Mouse (Mus musculus) limb, embryonic 12.5 days (tissue): ENCODE results near the gene Gm4969. TPM values are rescaled to one million over a fixed set of nuclear protein-coding genes. Genes with fewer than 3 reads are reported as not detected.

ENCODE experiments used
- ATAC-seq: fragments of 200-750 bp; cut with Nextera tagmentation; 2 replicates; pipeline ENCODE4 v1.8.0; 2017; ENCODE audit warnings: low read depth, moderate TSS enrichment; ENCODE audit not compliant: insufficient number of reproducible peaks, insufficient read depth, low FRiP score, low TSS enrichment
- H3K27ac ChIP-seq: fragments of 300-500 bp; sonication (generic); 2 replicates; pipeline ENCODE4 v1.5.1; 2016; ENCODE audit warnings: mild to moderate bottlenecking, moderate library complexity
- H3K27me3 ChIP-seq: fragments of 300-500 bp; sonication (generic); 2 replicates; pipeline ENCODE4 v1.6.1; 2016; ENCODE audit warnings: mild to moderate bottlenecking, moderate library complexity
- H3K36me3 ChIP-seq: fragments of 300-500 bp; sonication (generic); 2 replicates; pipeline ENCODE4 v1.6.1; 2016; ENCODE audit warnings: mild to moderate bottlenecking, moderate library complexity
- H3K4me1 ChIP-seq: fragments of 300-500 bp; sonication (generic); replicated peaks from 2 replicates; pipeline ENCODE4 v1.6.1; 2016
- H3K4me2 ChIP-seq: fragments of 300-500 bp; sonication (generic); 2 replicates; pipeline ENCODE4 v1.6.1; 2016; ENCODE audit warnings: mild to moderate bottlenecking, moderate library complexity
- H3K4me3 ChIP-seq: fragments of 300-500 bp; sonication (generic); replicated peaks from 2 replicates; pipeline ENCODE4 v1.5.1; 2016; ENCODE audit warnings: mild to moderate bottlenecking
- H3K9ac ChIP-seq: fragments of 300-500 bp; sonication (generic); replicated peaks from 2 replicates; pipeline ENCODE4 v1.6.1; 2016; ENCODE audit warnings: mild to moderate bottlenecking, moderate library complexity
- H3K9me3 ChIP-seq: fragments of 300-500 bp; sonication (generic); 2 replicates; pipeline ENCODE4 v1.6.1; 2016; ENCODE audit warnings: mild to moderate bottlenecking, moderate library complexity
- WGBS: fragments of 180-500 bp; shearing (Covaris S2); methylation state at CpG from one replicate; pipeline ENCODE4 v1.1.7; 2016; 5-methylcytosine and 5-hydroxymethylcytosine counted together
- polyA plus RNA-seq: library from polyadenylated mRNA; unstranded; fragments of >200 nt; fragmentation: Nextera tagmentation; extraction: Ambion mirVana; gene quantifications from 2 replicates; pipeline ENCODE4 v1.2.1, GENCODE M21; 2016

Gm4969 gene
- polyA plus RNA-seq, 1 experiment from 2014 or later: 3.3 TPM

DNA sequence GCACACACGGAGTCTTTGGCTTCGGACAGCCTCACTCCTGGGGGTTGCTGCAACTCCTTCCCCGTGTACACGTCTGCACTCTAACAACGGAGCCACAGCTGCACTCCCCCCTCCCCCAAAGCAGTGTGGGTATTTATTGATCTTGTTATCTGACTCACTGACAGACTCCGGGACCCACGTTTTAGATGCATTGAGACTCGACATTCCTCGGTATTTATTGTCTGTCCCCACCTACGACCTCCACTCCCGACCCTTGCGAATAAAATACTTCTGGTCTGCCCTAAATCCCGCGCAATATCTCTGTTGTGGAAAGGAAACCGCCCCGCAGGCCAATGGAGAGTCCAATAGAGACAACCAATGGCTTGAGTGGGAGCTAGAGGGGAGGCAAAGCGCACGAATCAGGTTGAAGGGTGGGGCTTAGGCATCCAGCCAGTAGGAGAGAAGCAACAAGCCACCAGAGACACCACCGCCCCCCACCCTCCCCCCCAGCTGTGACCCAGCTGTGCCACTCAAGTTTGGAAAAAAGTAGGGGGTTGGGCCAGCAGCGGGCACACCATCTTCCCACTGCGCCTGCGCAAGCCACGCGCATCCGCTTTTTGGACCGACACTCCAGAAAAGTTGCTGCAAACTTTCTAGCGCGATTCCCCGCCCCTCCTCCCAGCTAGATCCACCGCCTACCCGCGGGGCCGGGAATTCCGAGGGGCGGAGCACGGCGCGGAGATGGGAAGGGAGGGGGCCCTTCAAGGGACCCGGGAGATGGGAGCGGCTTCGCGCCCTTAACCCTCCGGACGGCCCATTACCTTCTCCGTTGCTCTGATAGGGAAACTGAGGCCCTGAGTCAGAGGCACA, 24.4 kb downstream of the Gm4969 start:
- H3K36me3 ChIP-seq: peaks cover 39% of the 10 kb centered on the region
- H3K4me2 ChIP-seq: peak overlapping the region; percentile 92
- under 1% methylated on average over 45 of the region's 45 CpGs for WGBS
- H3K4me3 ChIP-seq: peak overlapping the region; percentile 85
- peaks cover 18% of the 10 kb centered on the region for H3K27me3 ChIP-seq
- ATAC-seq: peak; percentile 86
- H3K9ac ChIP-seq: peak overlapping the region; percentile 94
- H3K9me3 ChIP-seq: no peaks in the 10 kb centered on the region
- H3K27ac ChIP-seq: peak overlapping the region; percentile 98
- peaks cover 46% of the 10 kb centered on the region for H3K4me1 ChIP-seq

DNA sequence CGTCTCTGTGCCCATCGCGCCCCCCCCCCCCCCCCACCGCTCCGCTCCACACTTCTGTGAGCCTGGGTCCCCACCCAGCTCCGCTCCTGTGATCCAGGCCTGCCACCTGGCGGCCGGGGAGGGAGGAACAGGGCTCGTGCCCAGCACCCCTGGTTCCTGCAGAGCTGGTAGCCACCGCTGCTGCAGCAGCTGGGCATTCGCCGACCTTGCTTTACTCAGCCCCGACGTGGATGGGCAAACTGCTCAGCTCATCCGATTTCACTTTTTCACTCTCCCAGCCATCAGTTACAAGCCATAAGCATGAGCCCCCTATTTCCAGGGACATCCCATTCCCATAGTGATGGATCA, 25.0 kb downstream of the Gm4969 start:
- peaks cover 45% of the 10 kb centered on the region for H3K36me3 ChIP-seq
- ATAC-seq: peak; percentile 11
- WGBS: 0% methylated on average over 14 of the region's 15 CpGs
- peak overlapping the region; percentile 92 for H3K4me2 ChIP-seq
- peak overlapping the region; percentile 66 for H3K9ac ChIP-seq
- H3K9me3 ChIP-seq: no peaks in the 10 kb centered on the region
- H3K4me3 ChIP-seq: peak overlapping the region; percentile 85
- peaks cover 18% of the 10 kb centered on the region for H3K27me3 ChIP-seq
- peak overlapping the region; percentile 94 for H3K27ac ChIP-seq
- peaks cover 43% of the 10 kb centered on the region for H3K4me1 ChIP-seq

DNA sequence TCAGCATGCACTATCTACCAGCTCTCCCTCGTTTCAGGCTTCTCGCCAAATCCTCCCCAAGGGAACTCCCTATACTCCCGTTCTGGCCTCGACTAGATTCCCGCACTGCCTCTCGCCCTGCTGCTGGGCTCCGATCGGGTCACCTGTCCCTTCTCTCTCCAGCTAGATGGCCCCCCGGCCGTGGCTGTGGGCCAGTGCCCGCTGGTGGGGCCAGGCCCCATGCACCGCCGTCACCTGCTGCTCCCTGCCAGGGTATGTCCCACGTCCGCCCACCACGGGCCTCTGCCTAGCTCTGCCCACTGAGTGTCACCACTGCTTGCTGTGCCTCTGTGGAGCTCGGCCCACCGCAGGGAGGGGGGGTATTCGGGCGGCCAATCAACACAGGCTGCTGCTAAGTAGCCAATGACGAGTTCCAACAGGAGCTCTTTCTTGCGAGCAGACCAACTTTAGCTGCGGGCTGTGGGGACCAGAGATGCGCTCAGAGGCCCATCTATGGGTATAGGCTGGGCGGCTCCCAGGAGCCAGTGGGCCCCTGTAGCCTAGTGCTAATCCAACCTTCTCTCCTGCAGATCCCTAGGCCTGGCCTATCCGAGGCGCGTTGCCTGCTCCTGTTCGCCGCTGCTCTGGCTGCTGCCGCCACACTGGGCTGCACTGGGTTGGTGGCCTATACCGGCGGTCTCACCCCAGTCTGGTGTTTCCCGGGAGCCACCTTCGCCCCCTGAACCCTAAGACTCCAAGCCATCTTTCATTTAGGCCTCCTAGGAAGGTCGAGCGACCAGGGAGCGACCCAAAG, 25.6 kb downstream of the Gm4969 start:
- Histone ChIP-seq H3K4me3 (peak overlapping the region; percentile 85), H3K4me2 (peak overlapping the region; percentile 92), H3K27me3 (peaks cover 18% of the 10 kb centered on the region), H3K27ac (peak overlapping the region; percentile 94), H3K36me3 (peaks cover 46% of the 10 kb centered on the region), H3K9ac (peak overlapping the region; percentile 66), H3K9me3 (no peaks in the 10 kb centered on the region), H3K4me1 (peaks cover 40% of the 10 kb centered on the region)
- peak; percentile 41 for ATAC-seq
- 2% methylated on average over 38 of the region's 38 CpGs for WGBS

DNA sequence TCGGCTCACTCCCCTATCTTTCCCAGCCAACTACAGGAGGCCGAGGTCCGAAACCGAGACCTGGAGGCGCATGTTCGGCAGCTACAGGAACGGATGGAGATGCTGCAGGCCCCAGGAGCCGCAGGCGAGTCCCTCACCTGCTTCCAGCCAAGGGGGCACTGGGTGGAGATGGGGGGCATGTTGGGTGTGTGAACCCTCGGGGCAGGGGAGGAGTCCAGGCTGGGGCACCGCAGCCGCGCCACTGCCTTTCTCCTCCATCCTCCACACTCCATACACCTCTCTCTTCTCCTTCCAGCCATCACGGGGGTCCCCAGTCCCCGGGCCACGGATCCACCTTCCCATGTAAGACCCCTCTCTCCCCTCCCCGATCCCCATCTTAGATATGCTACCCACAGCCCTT, 26.3 kb downstream of the Gm4969 start:
- Histone ChIP-seq H3K27ac (0 out of 2 replicates have a peak overlapping the region, but pooled peaks have one; percentile 94), H3K36me3 (peaks cover 46% of the 10 kb centered on the region)
- 28% methylated on average over 17 of the region's 17 CpGs for WGBS

DNA sequence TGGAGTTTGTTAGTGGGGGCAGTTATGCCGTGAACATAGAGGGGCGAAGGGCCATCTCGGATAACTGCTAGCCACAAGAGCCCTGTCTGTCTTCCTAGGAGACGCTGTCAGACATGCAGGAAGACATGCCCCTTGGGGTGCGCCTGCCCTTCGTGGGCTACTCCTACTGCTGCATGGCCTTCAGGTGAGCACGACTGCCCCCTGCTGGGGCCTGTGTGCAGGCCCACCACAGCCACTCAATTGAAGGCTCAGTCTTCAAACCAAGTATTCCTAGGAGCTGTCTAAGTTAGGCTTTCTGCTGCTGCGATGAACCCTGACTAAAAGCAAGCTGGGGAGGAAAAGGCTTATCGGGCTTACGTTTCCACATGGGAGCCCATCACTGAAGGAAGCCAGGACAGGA, 29.4 kb downstream of the Gm4969 start:
- Histone ChIP-seq H3K36me3 (peaks cover 55% of the 10 kb centered on the region), H3K4me2 (no peak overlapping the region), H3K27me3 (peaks cover 18% of the 10 kb centered on the region), H3K9me3 (no peaks in the 10 kb centered on the region), H3K27ac (no peak overlapping the region), H3K4me3 (no peak overlapping the region), H3K9ac (no peak overlapping the region), H3K4me1 (peaks cover 47% of the 10 kb centered on the region)
- WGBS: 43% methylated on average over 10 of the region's 10 CpGs
- no peak for ATAC-seq

More for the DNA sequence above, 26.3 kb downstream of the Gm4969 start:
- no peaks in the 10 kb centered on the region for H3K9me3 ChIP-seq
- H3K4me3 ChIP-seq: peak overlapping the region; percentile 85
- peaks cover 33% of the 10 kb centered on the region for H3K4me1 ChIP-seq
- ATAC-seq: no peak
- H3K9ac ChIP-seq: peak overlapping the region; percentile 66
- H3K4me2 ChIP-seq: peak overlapping the region; percentile 92
- peaks cover 18% of the 10 kb centered on the region for H3K27me3 ChIP-seq

DNA sequence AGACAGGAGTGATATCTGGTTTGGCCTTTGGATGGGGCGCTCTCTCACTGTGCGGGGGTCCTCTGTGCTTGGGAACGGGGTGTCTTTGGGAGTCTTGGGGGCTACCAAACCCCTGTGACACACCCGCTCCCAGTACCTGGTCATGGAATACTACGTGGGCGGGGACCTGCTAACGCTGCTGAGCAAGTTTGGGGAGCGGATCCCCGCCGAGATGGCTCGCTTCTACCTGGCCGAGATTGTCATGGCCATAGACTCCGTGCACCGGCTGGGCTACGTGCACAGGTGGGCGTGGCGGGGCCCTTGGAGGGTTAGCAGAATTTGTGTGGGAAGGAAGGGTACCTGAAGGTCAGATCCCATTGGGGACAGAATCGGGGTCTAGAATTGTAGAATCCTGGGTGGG, 31.4 kb downstream of the Gm4969 start:
- H3K27me3 ChIP-seq: peaks cover 14% of the 10 kb centered on the region
- H3K9me3 ChIP-seq: no peaks in the 10 kb centered on the region
- H3K9ac ChIP-seq: no peak overlapping the region
- no peak for ATAC-seq
- peaks cover 75% of the 10 kb centered on the region for H3K36me3 ChIP-seq
- H3K27ac ChIP-seq: no peak overlapping the region
- H3K4me2 ChIP-seq: no peak overlapping the region
- 57% methylated on average over 18 of the region's 18 CpGs for WGBS
- H3K4me1 ChIP-seq: peaks cover 49% of the 10 kb centered on the region
- no peak overlapping the region for H3K4me3 ChIP-seq

DNA sequence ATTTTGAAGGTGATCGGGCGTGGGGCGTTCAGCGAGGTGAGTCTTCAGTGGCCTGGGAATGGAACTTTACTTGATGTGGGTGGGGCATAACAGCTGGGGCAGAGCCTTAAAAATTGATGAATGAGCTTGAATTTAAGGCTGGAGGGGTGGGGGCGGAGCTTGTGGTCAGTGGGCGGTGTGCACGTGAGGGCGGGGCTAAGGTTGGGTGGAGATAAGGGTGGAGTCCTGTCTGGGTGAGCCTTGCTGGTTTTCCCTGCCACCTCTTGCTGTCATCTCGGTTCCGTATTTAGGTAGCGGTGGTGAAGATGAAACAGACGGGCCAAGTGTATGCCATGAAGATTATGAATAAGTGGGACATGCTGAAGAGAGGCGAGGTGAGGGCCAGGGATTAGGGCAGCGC, 32.1 kb downstream of the Gm4969 start:
- H3K36me3 ChIP-seq: peaks cover 80% of the 10 kb centered on the region
- peak overlapping the region; percentile 37 for H3K4me2 ChIP-seq
- ATAC-seq: no peak

DNA sequence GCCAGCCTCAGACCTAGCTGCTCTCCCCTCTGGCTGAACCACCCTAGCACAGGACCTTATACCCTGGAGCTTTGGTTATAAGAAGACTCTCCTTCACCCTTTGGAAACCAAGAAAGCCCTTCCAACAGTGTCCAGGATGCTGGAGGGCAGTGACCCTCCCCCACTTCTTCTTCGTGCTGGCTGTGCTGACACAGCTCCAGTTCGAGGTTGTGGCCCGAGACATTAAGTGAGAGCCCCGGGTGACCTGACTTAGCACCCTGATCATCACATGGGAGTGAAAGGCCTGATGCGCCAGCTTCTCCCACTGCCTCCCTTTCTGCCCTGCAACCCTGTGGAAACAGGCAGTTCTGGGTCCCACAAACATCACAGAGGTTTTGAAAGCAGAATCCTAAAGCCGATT, 32.7 kb downstream of the Gm4969 start:
- Histone ChIP-seq H3K4me1 (peaks cover 44% of the 10 kb centered on the region), H3K27ac (peak overlapping the region; percentile 56; the same call in 1 of the 2 replicates)

More for the DNA sequence above, 32.1 kb downstream of the Gm4969 start:
- peaks cover 44% of the 10 kb centered on the region for H3K4me1 ChIP-seq
- peaks cover 7% of the 10 kb centered on the region for H3K27me3 ChIP-seq
- H3K9me3 ChIP-seq: no peaks in the 10 kb centered on the region
- no peak overlapping the region for H3K9ac ChIP-seq
- WGBS: 7% methylated on average over 14 of the region's 14 CpGs
- 0 out of 2 replicates have a peak overlapping the region, but pooled peaks have one; percentile 56 for H3K27ac ChIP-seq
- H3K4me3 ChIP-seq: peak overlapping the region; percentile 9; the same call in 1 of the 2 replicates

DNA sequence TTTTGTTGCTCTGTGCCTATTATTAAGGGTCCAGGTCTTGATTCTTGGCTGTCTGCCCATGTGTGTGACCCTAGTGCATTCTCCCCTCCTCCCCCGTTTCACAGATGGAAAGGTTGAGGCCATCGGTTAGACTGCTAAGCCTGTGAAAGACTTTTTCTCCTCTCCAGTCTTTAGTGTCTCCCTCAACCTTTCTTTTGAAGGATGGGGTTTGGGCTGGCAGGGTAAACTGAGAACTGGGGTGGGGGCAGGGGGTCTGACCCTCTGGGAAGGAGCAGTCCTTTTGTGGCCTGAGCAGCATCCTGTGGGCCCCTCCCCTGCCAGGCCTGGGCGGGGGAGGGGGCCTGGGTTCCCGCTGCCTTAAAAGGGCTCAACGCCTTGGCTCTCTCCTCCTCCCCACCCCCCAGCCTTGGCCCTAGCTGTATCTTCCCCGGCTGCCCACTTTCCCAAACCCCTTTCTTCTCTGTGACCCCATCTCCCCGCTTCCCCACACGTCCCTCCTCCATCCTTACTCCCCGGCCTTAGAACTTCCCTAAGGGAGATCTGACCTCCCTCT, 33.2 kb downstream of the Gm4969 start:
- peak overlapping the region; percentile 27; the same call in 1 of the 2 replicates for H3K9ac ChIP-seq

More for the DNA sequence above, 32.7 kb downstream of the Gm4969 start:
- ATAC-seq: no peak
- Histone ChIP-seq H3K4me2 (peak overlapping the region; percentile 37), H3K27me3 (peaks cover 1% of the 10 kb centered on the region), H3K9me3 (no peaks in the 10 kb centered on the region), H3K36me3 (peaks cover 80% of the 10 kb centered on the region), H3K9ac (0 out of 2 replicates have a peak overlapping the region, but pooled peaks have one; percentile 27), H3K4me3 (peak overlapping the region; percentile 9; the same call in 1 of the 2 replicates)
- 7% methylated on average over 6 of the region's 6 CpGs for whole genome bisulfite sequencing

DNA sequence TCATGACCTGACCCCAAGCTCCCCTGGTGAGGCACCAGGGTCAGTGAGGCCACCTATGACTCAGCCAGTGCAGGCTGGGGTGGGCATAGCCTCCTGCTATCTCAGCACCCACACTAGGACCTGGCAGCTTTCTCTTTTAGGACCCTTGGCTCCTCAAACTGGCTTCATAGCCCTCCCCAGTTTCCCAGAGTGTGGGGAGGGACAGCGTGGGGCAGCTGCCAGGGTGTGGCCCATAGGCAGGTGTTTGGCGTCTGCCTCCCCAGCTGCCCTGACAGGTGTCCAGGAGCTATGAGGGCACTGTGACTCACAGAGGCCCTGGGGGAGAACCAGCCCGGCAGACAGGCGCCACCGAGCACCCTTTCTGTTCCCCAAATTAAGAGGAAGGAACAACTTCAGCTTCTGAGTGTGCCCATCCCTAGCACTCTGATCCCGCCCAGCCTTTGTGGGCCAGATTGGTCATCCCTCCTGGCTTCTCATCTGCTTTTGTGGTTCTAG, 33.8 kb downstream of the Gm4969 start:
- H3K27me3 ChIP-seq: no peaks in the 10 kb centered on the region
- H3K9me3 ChIP-seq: no peaks in the 10 kb centered on the region
- H3K36me3 ChIP-seq: peaks cover 81% of the 10 kb centered on the region
- H3K4me2 ChIP-seq: peak overlapping the region; percentile 37; the same call in 1 of the 2 replicates
- no peak for ATAC-seq
- WGBS: 67% methylated on average over 6 of the region's 6 CpGs
- H3K27ac ChIP-seq: peak overlapping the region; percentile 69; the same call in 1 of the 2 replicates
- H3K4me1 ChIP-seq: peaks cover 44% of the 10 kb centered on the region
- H3K9ac ChIP-seq: no peak overlapping the region
- H3K4me3 ChIP-seq: no peak overlapping the region; the same call in 1 of the 2 replicates

More for the DNA sequence above, 33.2 kb downstream of the Gm4969 start:
- Histone ChIP-seq H3K27me3 (no peaks in the 10 kb centered on the region), H3K4me1 (peaks cover 44% of the 10 kb centered on the region), H3K36me3 (peaks cover 80% of the 10 kb centered on the region), H3K4me2 (peak overlapping the region; percentile 37), H3K9me3 (no peaks in the 10 kb centered on the region), H3K27ac (peak overlapping the region; percentile 56; the same call in 1 of the 2 replicates), H3K4me3 (no peak overlapping the region; the same call in 1 of the 2 replicates)
- ATAC-seq: no peak
- WGBS: 18% methylated on average over 9 of the region's 9 CpGs
